Mouse (Mus musculus) liver, postnatal 0 days (tissue): Measurements from ENCODE around the gene Ip6k3.

Experiments
- CTCF ChIP-seq: sonication (generic); IDR thresholded peaks from 2 replicates; pipeline ENCODE4 v1.5.1; 2016; ENCODE audit warnings: antibody characterized with exemption, low read depth
- EP300 ChIP-seq: IDR thresholded peaks from 2 replicates; pipeline ENCODE4 v1.6.1; 2016; ENCODE audit warnings: antibody characterized with exemption, low read depth, mild to moderate bottlenecking

DNA sequence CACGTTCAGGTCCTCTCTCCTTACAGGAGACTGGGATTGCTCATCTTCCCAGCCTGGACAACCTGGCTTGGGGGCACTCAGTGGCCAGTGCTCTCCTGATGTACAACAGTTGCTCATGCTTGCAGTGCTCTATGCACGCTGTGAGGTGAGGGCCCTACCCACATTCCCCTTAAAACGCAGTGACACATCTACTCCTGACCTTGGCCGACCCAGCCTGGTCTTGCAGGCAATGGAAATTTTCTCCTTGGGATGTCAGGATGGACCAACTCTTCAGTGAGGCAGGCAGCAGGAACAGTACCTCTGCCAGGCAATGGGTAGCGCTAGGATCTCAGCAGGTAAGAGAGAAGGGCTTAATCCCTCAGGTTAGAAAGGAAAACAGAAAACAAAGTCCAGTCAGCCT is 19.5 kb upstream of the Ip6k3 start:
- TF ChIP-seq CTCF (no peak), EP300 (no peak)
